Mouse (Mus musculus) MEL (cell line): ENCODE results near the gene Trim41.

ENCODE experiments used
- CTCF ChIP-seq, 3 experiments: IDR thresholded peaks in 2 of 3; conservative IDR thresholded peaks in 1 of 3; 2 replicates each; pipeline ENCODE4 v1.5.1; 2011 to 2012; ENCODE audit warnings: low read length in 3 of 3, low read depth in 2 of 3, mild to moderate bottlenecking in 2 of 3, improper control_type of control experiment in 1 of 3, inconsistent platforms in 1 of 3, mixed read lengths in 1 of 3, moderate library complexity in 1 of 3; ENCODE audit not compliant: control insufficient read depth in 1 of 3, insufficient read depth in 1 of 3, poor library complexity in 1 of 3, severe bottlenecking in 1 of 3
- EP300 ChIP-seq, 2 experiments: IDR thresholded peaks; 2 replicates each; pipeline ENCODE4 v1.6.1; 2011; ENCODE audit warnings: improper control_type of control experiment in 2 of 2, low read length in 2 of 2, low read depth in 1 of 2, mild to moderate bottlenecking in 1 of 2
- KAT2A ChIP-seq: conservative IDR thresholded peaks from 2 replicates; pipeline ENCODE4 v1.6.1; 2012; ENCODE audit warnings: low read depth, low read length, improper control_type of control experiment, inconsistent platforms
- MAFK ChIP-seq: IDR thresholded peaks from 2 replicates; pipeline ENCODE4 v1.6.1; 2011; ENCODE audit warnings: low read depth, mild to moderate bottlenecking, low read length, improper control_type of control experiment, borderline replicate concordance
- UBTF ChIP-seq: IDR thresholded peaks from 2 replicates; pipeline ENCODE4 v1.6.1; 2012; ENCODE audit warnings: low read depth, mild to moderate bottlenecking, inconsistent platforms, low read length, improper control_type of control experiment, moderate library complexity, borderline replicate concordance; ENCODE audit not compliant: insufficient read depth

GRCm38 (mm10) chr11:48789973-48790823, 27.0 kb downstream of the Trim41 start:
- TF ChIP-seq CTCF (IDR thresholded peaks at IDR 0.05 in 2 of 3, conservative IDR thresholded peaks at IDR 0.05 in 1 of 3; ENCODE audit: control insufficient read depth in 1 of 3, insufficient read depth in 1 of 3, low read depth in 2 of 3, low read length in 3 of 3, poor library complexity in 1 of 3, severe bottlenecking in 1 of 3) (peak; percentile 89 to 96 (median 91)), MAFK (no peak), EP300 (IDR thresholded peaks at IDR 0.05; ENCODE audit: low read depth in 1 of 2, low read length in 2 of 2) (peak in 1 of 2 experiments; percentile 15; a peak in 2 of 4 replicates), KAT2A (no peak), UBTF (no peak)
